Mouse (Mus musculus) small intestine, adult 2 months (tissue): ENCODE measurements around the gene Tbc1d10a. TPM values are rescaled to one million over a fixed set of nuclear protein-coding genes. Genes with fewer than 3 reads are reported as not detected.
A peak's percentile ranks its signal among the peaks of the same experiment; 100 is the strongest.

Source experiments
- H3K27ac ChIP-seq: fragments of 200-500 bp; 2 replicates; pipeline ENCODE4 v1.5.1; 2012; ENCODE audit warnings: low read depth, low read length, control low read depth, inconsistent platforms; ENCODE audit not compliant: insufficient read depth
- H3K27me3 ChIP-seq: fragments of 200-500 bp; 2 replicates; pipeline ENCODE4 v1.6.1; 2012; ENCODE audit warnings: mild to moderate bottlenecking, moderate library complexity, low read length, inconsistent platforms; ENCODE audit not compliant: control insufficient read depth, insufficient read depth
- H3K36me3 ChIP-seq: fragments of 200-500 bp; 2 replicates; pipeline ENCODE4 v1.6.1; 2012; ENCODE audit warnings: mild to moderate bottlenecking, low read length, control low read depth, inconsistent platforms; ENCODE audit not compliant: control insufficient read depth, insufficient read depth
- H3K4me1 ChIP-seq: fragments of 200-500 bp; 2 replicates; pipeline ENCODE4 v1.6.1; 2012; ENCODE audit warnings: low read length, inconsistent platforms, mixed read lengths; ENCODE audit not compliant: control insufficient read depth, insufficient read depth, insufficient read length
- H3K4me3 ChIP-seq: fragments of 200-500 bp; 2 replicates; pipeline ENCODE4 v1.5.1; 2012; ENCODE audit warnings: low read depth, mild to moderate bottlenecking, control low read depth, inconsistent platforms, low read length, moderate library complexity
- CTCF ChIP-seq: fragments of 200-500 bp; IDR thresholded peaks from 2 replicates; pipeline ENCODE4 v1.5.1; 2012; ENCODE audit warnings: low read depth, mild to moderate bottlenecking, control low read depth, inconsistent platforms, low read length, moderate library complexity, mixed read lengths; ENCODE audit not compliant: insufficient replicate concordance, insufficient read length; ENCODE audit errors: extremely low read depth
- POLR2A ChIP-seq: fragments of 200-500 bp; IDR thresholded peaks from 2 replicates; pipeline ENCODE4 v1.6.1; 2012; ENCODE audit warnings: low read depth, mild to moderate bottlenecking, control low read depth, inconsistent platforms, low read length, moderate library complexity
- WGBS: fragments of 180-500 bp; shearing (Covaris S2); methylation state at CpG from one replicate; pipeline ENCODE4 v1.1.7; 2018; 5-methylcytosine and 5-hydroxymethylcytosine counted together
- polyA plus RNA-seq: library from polyadenylated mRNA; depleted of rRNA; stranded (reverse); fragments of >200 nt; gene quantifications from 2 replicates; pipeline ENCODE4 v1.2.3, GENCODE M21; 2012; rRNA removed

The Tbc1d10a gene
- polyA plus RNA-seq, 1 experiment: 32.0 TPM

- H3K4me3 ChIP-seq: no peak overlapping the region
- TF ChIP-seq POLR2A (no peak), CTCF (peak; percentile 63; the same call in 1 of the 2 replicates)
- WGBS: 37% methylated on average over 7 of the region's 7 CpGs
- H3K4me1 ChIP-seq: peaks cover 59% of the 10 kb centered on the region
- no peaks in the 10 kb centered on the region for H3K36me3 ChIP-seq
- H3K27me3 ChIP-seq: no peaks in the 10 kb centered on the region
- H3K27ac ChIP-seq: peak overlapping the region; percentile 29; the same call in 1 of the 2 replicates
Measured at GRCm38 (mm10) chr11:4261188-4261494, 74.6 kb downstream of the Tbc1d10a start.

- H3K4me1 ChIP-seq: peaks cover 55% of the 10 kb centered on the region
- 25% methylated on average over 5 of the region's 5 CpGs for WGBS
- TF ChIP-seq CTCF (no peak), POLR2A (no peak)
- no peaks in the 10 kb centered on the region for H3K36me3 ChIP-seq
- H3K27me3 ChIP-seq: no peaks in the 10 kb centered on the region
- no peak overlapping the region for H3K4me3 ChIP-seq
- H3K27ac ChIP-seq: no peak overlapping the region
Measured at GRCm38 (mm10) chr11:4261969-4262368, 75.4 kb downstream of the Tbc1d10a start.

- Histone ChIP-seq H3K27me3 (no peaks in the 10 kb centered on the region; the same call in 1 of the 2 replicates), H3K4me1 (peaks cover 51% of the 10 kb centered on the region), H3K36me3 (no peaks in the 10 kb centered on the region), H3K4me3 (no peak overlapping the region), H3K27ac (no peak overlapping the region)
- WGBS: 18% methylated on average over 7 of the region's 7 CpGs
- TF ChIP-seq CTCF: no peak
Measured at GRCm38 (mm10) chr11:4262847-4263246, 76.3 kb downstream of the Tbc1d10a start.

GRCm38 (mm10) chr11:4263296-4263695 is 76.7 kb downstream of the Tbc1d10a start:
- Histone ChIP-seq H3K27ac (no peak overlapping the region), H3K36me3 (no peaks in the 10 kb centered on the region), H3K4me1 (peaks cover 54% of the 10 kb centered on the region), H3K4me3 (no peak overlapping the region), H3K27me3 (no peaks in the 10 kb centered on the region; the same call in 1 of the 2 replicates)
- WGBS: 16% methylated on average over 1 of the region's 1 CpGs
- TF ChIP-seq POLR2A (no peak), CTCF (no peak)

- Histone ChIP-seq H3K27ac (no peak overlapping the region), H3K27me3 (no peaks in the 10 kb centered on the region; the same call in 1 of the 2 replicates), H3K4me3 (no peak overlapping the region), H3K36me3 (peaks cover 3% of the 10 kb centered on the region; the same call in 1 of the 2 replicates), H3K4me1 (peaks cover 54% of the 10 kb centered on the region)
- TF ChIP-seq CTCF (no peak), POLR2A (peak; percentile 24; the same call in 1 of the 2 replicates)
- 25% methylated on average over 7 of the region's 7 CpGs for WGBS
Measured at GRCm38 (mm10) chr11:4264066-4264465, 77.5 kb downstream of the Tbc1d10a start.

Other genes starting within 250 kb of the Tbc1d10a start
- gene Pes1, start 222.8 kb upstream of the Tbc1d10a start, polyA plus RNA-seq: 11.2 and 17.8 TPM in 2 replicates
- 0.19 TPM in 1 of 2 replicates, not detected in the other for gene 4930556J24Rik, start 210.0 kb upstream of the Tbc1d10a start, polyA plus RNA-seq
- gene Gal3st1, start 203.2 kb upstream of the Tbc1d10a start, polyA plus RNA-seq: 88.7 and 124 TPM in 2 replicates
- gene Sec14l4, start 155.3 kb upstream of the Tbc1d10a start, polyA plus RNA-seq: 0.05 and 0.42 TPM in 2 replicates
- gene Sec14l3, start 121.9 kb upstream of the Tbc1d10a start, polyA plus RNA-seq: not detected in 2 replicates
- 22.4 and 26.6 TPM in 2 replicates for gene Mtfp1, start 91.3 kb upstream of the Tbc1d10a start, polyA plus RNA-seq
- 23.7 and 84.2 TPM in 2 replicates for gene Sec14l2, start 63.4 kb upstream of the Tbc1d10a start, polyA plus RNA-seq
- gene Rnf215, start 51.6 kb upstream of the Tbc1d10a start, polyA plus RNA-seq: 13.9 and 20.6 TPM in 2 replicates
- 2.1 and 2.2 TPM in 2 replicates for gene Ccdc157, start 26.5 kb upstream of the Tbc1d10a start, polyA plus RNA-seq
- gene Sf3a1, start 26.4 kb upstream of the Tbc1d10a start, polyA plus RNA-seq: 13.9 and 24.7 TPM in 2 replicates
- gene Castor1, start 31.4 kb downstream of the Tbc1d10a start, polyA plus RNA-seq: 2.6 and 2.7 TPM in 2 replicates
- 0.19 and 0.48 TPM in 2 replicates for gene Osm, start 49.6 kb downstream of the Tbc1d10a start, polyA plus RNA-seq
- 1.5 and 5.6 TPM in 2 replicates for gene Lif, start 70.8 kb downstream of the Tbc1d10a start, polyA plus RNA-seq